14 mouse cellular contexts compared by ENCODE assay signal in the genomic region with DNA sequence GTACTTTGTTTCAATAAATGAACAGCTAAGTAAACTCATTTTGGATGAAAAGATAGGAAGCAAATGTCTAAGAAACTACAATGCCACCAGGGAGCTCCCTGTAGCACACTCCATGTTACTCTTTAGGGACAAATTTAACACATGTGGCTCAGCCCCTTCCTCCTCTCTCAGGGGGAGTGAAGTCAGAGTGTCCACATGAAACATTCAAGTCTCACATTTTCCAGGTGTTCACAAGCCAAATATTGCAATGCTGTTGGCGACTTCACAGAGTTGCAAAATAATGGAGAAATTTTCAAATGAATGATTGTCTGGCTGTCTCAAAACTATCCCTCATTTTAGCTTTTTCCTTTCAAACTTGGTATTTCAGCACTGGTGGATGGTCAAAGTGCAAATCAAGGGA.
"Had no signal": no experiment of that assay in that cellular context is flagged by ENCODE, and none has a peak within 500 bp of the region (broad histone marks: within the 10 kb centered on the region; RNA-seq: fewer than 3 reads in every experiment).

No protein-coding gene starts in this region.

- ATAC-seq: liver, embryonic 12.5 days had no signal

- H3K9ac ChIP-seq: limb, embryonic 15.5 days; liver, embryonic 12.5 days; lung, embryonic 14.5 days; neural tube, embryonic 12.5 days had no signal

- H3K27ac ChIP-seq: limb, embryonic 15.5 days; liver, embryonic 12.5 days; midbrain, embryonic 10.5 days; neural tube, embryonic 12.5 days had no signal

- DNase-seq: kidney, postnatal 36 days; layer of hippocampus, adult 9-11 months; layer of hippocampus, postnatal 36 days; lung, embryonic 14.5 days; lung, postnatal 10 days; lung, postnatal 4 days; midbrain, embryonic 14.5 days; spleen, adult 18-20 months; thymus, adult 2 months; thymus, postnatal 25 days had no signal

- H3K9me3 ChIP-seq: limb, embryonic 15.5 days; liver, embryonic 12.5 days; midbrain, embryonic 10.5 days; neural tube, embryonic 12.5 days had no signal

- H3K36me3 ChIP-seq: limb, embryonic 15.5 days; liver, embryonic 12.5 days; midbrain, embryonic 10.5 days; neural tube, embryonic 12.5 days had no signal

- H3K4me2 ChIP-seq: limb, embryonic 15.5 days; liver, embryonic 12.5 days; lung, embryonic 14.5 days; neural tube, embryonic 12.5 days had no signal

- H3K4me3 ChIP-seq: limb, embryonic 15.5 days; liver, embryonic 12.5 days; midbrain, embryonic 10.5 days; neural tube, embryonic 12.5 days had no signal

- H3K27me3 ChIP-seq: limb, embryonic 15.5 days; liver, embryonic 12.5 days; neural tube, embryonic 12.5 days had no signal

- H3K4me1 ChIP-seq: limb, embryonic 15.5 days; liver, embryonic 12.5 days; midbrain, embryonic 10.5 days; neural tube, embryonic 12.5 days had no signal
